In the genomic region with DNA sequence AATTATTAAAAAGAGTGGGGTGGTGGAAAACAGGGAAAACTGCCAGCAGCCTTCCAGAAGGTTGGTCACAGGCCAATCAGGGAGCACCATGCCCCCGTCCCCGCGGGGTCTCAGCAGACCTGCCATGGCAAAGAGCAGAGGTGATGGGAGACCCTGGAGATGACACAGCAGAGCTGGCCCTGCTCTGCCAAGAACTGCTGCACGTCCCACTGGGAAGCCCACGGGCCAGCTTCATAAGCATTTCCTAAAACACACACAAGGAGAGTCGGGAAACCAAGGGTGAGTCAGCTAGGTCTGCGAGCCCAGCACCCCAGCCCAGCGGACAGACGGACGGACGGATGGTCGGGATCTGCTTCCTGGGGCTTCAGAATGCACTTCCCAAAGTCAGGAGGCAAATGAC, we compare ENCODE assay signal across 11 mouse cellular contexts.
DNase-seq lines count a peak whose midpoint lies in the region; ATAC-seq lines count a peak whose summit lies in the region.
"Had no signal": no experiment of that assay in that cellular context is flagged by ENCODE, and none has a peak within 500 bp of the region (broad histone marks: within the 10 kb centered on the region; RNA-seq: fewer than 3 reads in every experiment).

No protein-coding gene starts in this region.

- ATAC-seq in hindbrain, embryonic 11.5 days (ENCODE audit: low FRiP score): no peak
- no peak for ATAC-seq in hindbrain, embryonic 12.5 days (ENCODE audit: low FRiP score)

- H3K27me3 ChIP-seq in hindbrain, embryonic 10.5 days (ENCODE audit: insufficient read depth, poor library complexity, severe bottlenecking): no peaks in the 10 kb centered on the region
- no peaks in the 10 kb centered on the region for H3K27me3 ChIP-seq in hindbrain, embryonic 11.5 days (ENCODE audit: control insufficient read depth, insufficient read depth, low read length)
- no peaks in the 10 kb centered on the region for H3K27me3 ChIP-seq in hindbrain, embryonic 12.5 days
- H3K27me3 ChIP-seq: midbrain, embryonic 12.5 days had no signal

- H3K9ac ChIP-seq in hindbrain, embryonic 11.5 days (ENCODE audit: low read depth, low read length): no peak overlapping the region
- H3K9ac ChIP-seq in hindbrain, embryonic 12.5 days: no peak overlapping the region
- H3K9ac ChIP-seq: midbrain, embryonic 12.5 days had no signal

- H3K27ac ChIP-seq in hindbrain, embryonic 10.5 days: peak overlapping the region; percentile 60; the same call in 1 of the 2 replicates
- H3K27ac ChIP-seq in hindbrain, embryonic 11.5 days (ENCODE audit: low read depth, low read length): no peak overlapping the region
- 0 out of 2 replicates have a peak overlapping the region, but pooled peaks have one; percentile 30 for H3K27ac ChIP-seq in hindbrain, embryonic 12.5 days

- H3K4me3 ChIP-seq in hindbrain, embryonic 10.5 days: no peak overlapping the region
- H3K4me3 ChIP-seq in hindbrain, embryonic 11.5 days (ENCODE audit: low read depth, low read length): no peak overlapping the region
- H3K4me3 ChIP-seq in hindbrain, embryonic 12.5 days: no peak overlapping the region
- H3K4me3 ChIP-seq: erythroblast, embryonic 14.5 days; midbrain, embryonic 12.5 days had no signal

- no peak overlapping the region for H3K4me2 ChIP-seq in hindbrain, embryonic 11.5 days (replicated peaks; ENCODE audit: low read depth, low read length)
- no peak overlapping the region for H3K4me2 ChIP-seq in hindbrain, embryonic 12.5 days (replicated peaks)
- H3K4me2 ChIP-seq: midbrain, embryonic 12.5 days had no signal

- DNase-seq in cerebellum, adult 11 months: peak; percentile 27
- DNase-seq in cerebellum, postnatal 4 days (ENCODE audit: low spot score in 2 of 2): no peak
- no peak for DNase-seq in hindbrain, embryonic 10.5 days (ENCODE audit: low spot score)
- DNase-seq in hindbrain, embryonic 11.5 days (ENCODE audit: low spot score): no peak
- peak; percentile 54 for DNase-seq in 3134 (ENCODE audit: extremely low read depth, insufficient read length, low spot score)
- DNase-seq in spleen, postnatal 4 days (ENCODE audit: low spot score in 2 of 2): no peak
- DNase-seq in thymus, adult 18-20 months: no peak
- DNase-seq: liver had no signal

- 88% methylated on average over 12 of the region's 12 CpGs for WGBS in hindbrain, embryonic 10.5 days
- 91% methylated on average over 12 of the region's 12 CpGs for WGBS in hindbrain, embryonic 11.5 days
- 85% methylated on average over 12 of the region's 12 CpGs for WGBS in hindbrain, embryonic 12.5 days

- peaks cover 49% of the 10 kb centered on the region for H3K4me1 ChIP-seq in hindbrain, embryonic 10.5 days (replicated peaks)
- no peaks in the 10 kb centered on the region for H3K4me1 ChIP-seq in hindbrain, embryonic 11.5 days (replicated peaks; ENCODE audit: control insufficient read depth, insufficient read depth, low read length)
- peaks cover 17% of the 10 kb centered on the region for H3K4me1 ChIP-seq in hindbrain, embryonic 12.5 days

- peaks cover 53% of the 10 kb centered on the region for H3K36me3 ChIP-seq in hindbrain, embryonic 10.5 days
- no peaks in the 10 kb centered on the region for H3K36me3 ChIP-seq in hindbrain, embryonic 11.5 days (ENCODE audit: control insufficient read depth, insufficient read depth, low read length)
- peaks cover 45% of the 10 kb centered on the region for H3K36me3 ChIP-seq in hindbrain, embryonic 12.5 days

- H3K9me3 ChIP-seq in hindbrain, embryonic 10.5 days: no peaks in the 10 kb centered on the region
- no peaks in the 10 kb centered on the region for H3K9me3 ChIP-seq in hindbrain, embryonic 11.5 days (ENCODE audit: control insufficient read depth, low read length)
- no peaks in the 10 kb centered on the region for H3K9me3 ChIP-seq in hindbrain, embryonic 12.5 days (replicated peaks)
- H3K9me3 ChIP-seq: midbrain, embryonic 12.5 days had no signal

Comparison
In these comparisons a context has a peak if more than half of its experiments do, and no peak if none do; other contexts are left out.
1. DNase-seq: peak in cerebellum, adult 11 months (single experiment) and 3134 (single experiment); none in cerebellum, postnatal 4 days (0 of 2), hindbrain, embryonic 10.5 days (single experiment), hindbrain, embryonic 11.5 days (single experiment), spleen, postnatal 4 days (0 of 2) and thymus, adult 18-20 months (0 of 2).